Comparison of ENCODE assay signal across 8 mouse cellular contexts in genomic region chr9:58204448-58205000, GRCm38 (mm10). TPM values are rescaled to one million over a fixed set of nuclear protein-coding genes. Genes with fewer than 3 reads are reported as not detected.
DNase-seq lines count a peak whose midpoint lies in the region; ATAC-seq lines count a peak whose summit lies in the region.

No protein-coding gene starts in this region.

- peak; percentile 60; the same call in 1 of the 2 replicates for ATAC-seq in hindbrain, embryonic 13.5 days (ENCODE audit: low FRiP score)

- peak; percentile 93 for DNase-seq in R1 (ENCODE audit: low read depth, low spot score)
- peak; percentile 97 for DNase-seq in cerebellum, postnatal 25 days
- peak; percentile 92 to 94 for DNase-seq in frontal cortex, postnatal 25 days (ENCODE audit: low spot score in 2 of 2)
- peak; percentile 92 to 98 for DNase-seq in layer of hippocampus, postnatal 25 days (ENCODE audit: extremely low spot score in 1 of 2, low spot score in 1 of 2)
- DNase-seq in lung, postnatal 36 days: peak; percentile 95
- peak; percentile 95 for DNase-seq in retina, embryonic 14.5 days (ENCODE audit: low spot score)
- DNase-seq in urinary bladder, adult 18-20 months (ENCODE audit: low spot score in 2 of 2): peak; percentile 85 to 96

- H3K4me1 ChIP-seq in hindbrain, embryonic 13.5 days (replicated peaks): peaks cover 48% of the 10 kb centered on the region

- H3K36me3 ChIP-seq in hindbrain, embryonic 13.5 days: no peaks in the 10 kb centered on the region

- H3K9me3 ChIP-seq in hindbrain, embryonic 13.5 days: no peaks in the 10 kb centered on the region

- peak overlapping the region; percentile 34 for H3K4me3 ChIP-seq in hindbrain, embryonic 13.5 days

- 4% methylated on average over 18 of the region's 18 CpGs for WGBS in hindbrain, embryonic 13.5 days

- no peak overlapping the region for H3K27ac ChIP-seq in hindbrain, embryonic 13.5 days

- peak overlapping the region; percentile 39; the same call in 1 of the 2 replicates for H3K9ac ChIP-seq in hindbrain, embryonic 13.5 days

- H3K27me3 ChIP-seq in hindbrain, embryonic 13.5 days: peaks cover 78% of the 10 kb centered on the region

- peak overlapping the region; percentile 58 for H3K4me2 ChIP-seq in hindbrain, embryonic 13.5 days

RNA-seq across cellular contexts. Expression of gene Islr2, which starts 0.4 kb away (rescaled TPM):
- 11.1 and 11.3 TPM in 2 replicates for polyA plus RNA-seq in hindbrain, embryonic 13.5 days (2015; fragmentation: Nextera tagmentation; extraction: Ambion mirVana)
- 100 to 1,000 TPM; 152 TPM for total RNA-seq in layer of hippocampus, postnatal 25 days (2021)

RNA-seq across cellular contexts. Expression of gene Islr, which starts 0.4 kb away (rescaled TPM):
- polyA plus RNA-seq in hindbrain, embryonic 13.5 days (2015; fragmentation: Nextera tagmentation; extraction: Ambion mirVana): 40.9 and 43.7 TPM in 2 replicates
- 10 to 100 TPM; 11.3 to 15.0 TPM for total RNA-seq in layer of hippocampus, postnatal 25 days (2021)

RNA-seq across cellular contexts. Expression of gene Pml, which starts 45.1 kb away (rescaled TPM):
- polyA plus RNA-seq in hindbrain, embryonic 13.5 days (2015; fragmentation: Nextera tagmentation; extraction: Ambion mirVana): 4.0 and 4.7 TPM in 2 replicates
- 10 to 100 TPM in 1 of 2 experiments, 1 to 10 TPM in 1; 8.4 to 11.0 TPM for total RNA-seq in layer of hippocampus, postnatal 25 days (2021)

RNA-seq across cellular contexts. Expression of gene Stoml1, which starts 48.4 kb away (rescaled TPM):
- 105 and 116 TPM in 2 replicates for polyA plus RNA-seq in hindbrain, embryonic 13.5 days (2015; fragmentation: Nextera tagmentation; extraction: Ambion mirVana)
- total RNA-seq in layer of hippocampus, postnatal 25 days (2021): 10 to 100 TPM; 71.3 to 78.6 TPM
